Mouse (Mus musculus): ENCODE results near the gene Arhgap22.

The Arhgap22 gene

GRCm38 (mm10) chr14:33366891-33367777 lies 153.3 kb downstream of the Arhgap22 start:
- no peak for DNase-seq (ENCODE audit: low read depth in 2 of 2, low spot score in 2 of 2)

- DNase-seq (ENCODE audit: low read depth in 2 of 2, low spot score in 2 of 2), result no peak
Measured at GRCm38 (mm10) chr14:33369375-33369774, 155.5 kb downstream of the Arhgap22 start.

- DNase-seq (ENCODE audit: low read depth in 2 of 2, low spot score in 2 of 2), result no peak
Measured at GRCm38 (mm10) chr14:33370056-33370455, 156.2 kb downstream of the Arhgap22 start.

GRCm38 (mm10) chr14:33371248-33371647 lies 157.4 kb downstream of the Arhgap22 start:
- DNase-seq (ENCODE audit: low read depth in 2 of 2, low spot score in 2 of 2), result no peak

- no peak for DNase-seq (ENCODE audit: low read depth in 2 of 2, low spot score in 2 of 2)
Measured at GRCm38 (mm10) chr14:33373271-33373670, 159.4 kb downstream of the Arhgap22 start.

- DNase-seq (ENCODE audit: low read depth in 2 of 2, low spot score in 2 of 2), result no peak
Measured at GRCm38 (mm10) chr14:33374089-33374488, 160.3 kb downstream of the Arhgap22 start.

- no peak for DNase-seq (ENCODE audit: low read depth in 2 of 2, low spot score in 2 of 2)
Measured at GRCm38 (mm10) chr14:33377211-33377610, 163.4 kb downstream of the Arhgap22 start.

GRCm38 (mm10) chr14:33378723-33379122 lies 164.9 kb downstream of the Arhgap22 start:
- DNase-seq (ENCODE audit: low read depth in 2 of 2, low spot score in 2 of 2), result no peak

- no peak for DNase-seq (ENCODE audit: low read depth in 2 of 2, low spot score in 2 of 2)
Measured at GRCm38 (mm10) chr14:33380830-33381457, 167.1 kb downstream of the Arhgap22 start.

GRCm38 (mm10) chr14:33398065-33398860 lies 184.4 kb downstream of the Arhgap22 start:
- DNase-seq (ENCODE audit: low read depth in 2 of 2, low spot score in 2 of 2), result no peak

- no peak for DNase-seq (ENCODE audit: low read depth in 2 of 2, low spot score in 2 of 2)
Measured at GRCm38 (mm10) chr14:33400019-33400418, 186.2 kb downstream of the Arhgap22 start.

- peak in 1 of 2 experiments; percentile 19 for DNase-seq (ENCODE audit: low read depth in 2 of 2, low spot score in 2 of 2)
Measured at GRCm38 (mm10) chr14:33402331-33402730, 188.5 kb downstream of the Arhgap22 start.

- no peak for DNase-seq (ENCODE audit: low read depth in 2 of 2, low spot score in 2 of 2)
Measured at GRCm38 (mm10) chr14:33415746-33416145, 201.9 kb downstream of the Arhgap22 start.

GRCm38 (mm10) chr14:33418311-33418909 lies 204.6 kb downstream of the Arhgap22 start:
- DNase-seq (ENCODE audit: low read depth in 2 of 2, low spot score in 2 of 2), result no peak
